In genomic region chr11:37046671-37047070, GRCm38 (mm10) we compare ENCODE assay signal across 9 mouse cellular contexts.
DNase-seq lines count a peak whose midpoint lies in the region; ATAC-seq and TF ChIP-seq lines count a peak whose summit lies in the region.
"Had no signal": no experiment of that assay in that cellular context is flagged by ENCODE, and none has a peak within 500 bp of the region (broad histone marks: within the 10 kb centered on the region; RNA-seq: fewer than 3 reads in every experiment).

No protein-coding gene starts in this region.

- H3K9me3 ChIP-seq in hindbrain, postnatal 0 days (ENCODE audit: low read length), result no peaks in the 10 kb centered on the region
- no peaks in the 10 kb centered on the region for H3K9me3 ChIP-seq in hindbrain, embryonic 16.5 days (ENCODE audit: control insufficient read depth, low read length)
- no peaks in the 10 kb centered on the region for H3K9me3 ChIP-seq in ES-E14 (ENCODE audit: control insufficient read depth, insufficient read depth, low read depth, low read length)
- H3K9me3 ChIP-seq: megakaryocyte, embryonic 14.5 days had no signal

- no peaks in the 10 kb centered on the region for H3K36me3 ChIP-seq in hindbrain, postnatal 0 days (ENCODE audit: insufficient read depth, low read length)
- no peaks in the 10 kb centered on the region for H3K36me3 ChIP-seq in hindbrain, embryonic 16.5 days (ENCODE audit: control insufficient read depth, insufficient read depth, low read length)
- no peaks in the 10 kb centered on the region for H3K36me3 ChIP-seq in ES-E14 (ENCODE audit: control insufficient read depth, insufficient read depth, low read length, poor library complexity, severe bottlenecking)

- no peak overlapping the region for H3K9ac ChIP-seq in hindbrain, postnatal 0 days (replicated peaks; ENCODE audit: low read length)
- H3K9ac ChIP-seq in hindbrain, embryonic 16.5 days (ENCODE audit: low read depth, low read length), result no peak overlapping the region
- no peak overlapping the region for H3K9ac ChIP-seq in ES-E14 (ENCODE audit: insufficient read depth, low read depth, low read length, poor library complexity, severe bottlenecking)

- TF ChIP-seq CTCF in hindbrain, postnatal 0 days (IDR thresholded peaks at IDR 0.05; ENCODE audit: low read depth), result peak; percentile 59

- DNase-seq in hindbrain, postnatal 0 days (ENCODE audit: low spot score), result no peak
- peak; percentile 13 for DNase-seq in 3T3-L1 (ENCODE audit: low read depth, low spot score)
- peak; percentile 25 for DNase-seq in ES-E14 (ENCODE audit: low read depth, low spot score)
- DNase-seq in cerebellum, postnatal 4 days (ENCODE audit: low spot score in 2 of 2), result peak; percentile 19 to 32
- DNase-seq in right cerebral cortex, adult 2 months (ENCODE audit: low spot score in 2 of 2), result peak; percentile 11 to 18

- no peak for ATAC-seq in hindbrain, postnatal 0 days
- ATAC-seq in hindbrain, embryonic 16.5 days, result no peak
- ATAC-seq in megakaryocyte-erythroid progenitor cell, adult 5-6 weeks (replicated peaks; ENCODE audit: low FRiP score, low TSS enrichment, poor library complexity, severe bottlenecking), result no peak
- no peak for ATAC-seq in frontal cortex, adult (ENCODE audit: low TSS enrichment)

- H3K27me3 ChIP-seq in hindbrain, postnatal 0 days (ENCODE audit: insufficient read depth, low read length), result no peaks in the 10 kb centered on the region
- no peaks in the 10 kb centered on the region for H3K27me3 ChIP-seq in hindbrain, embryonic 16.5 days (replicated peaks; ENCODE audit: control insufficient read depth, insufficient read depth, low read length)
- H3K27me3 ChIP-seq: megakaryocyte, embryonic 14.5 days had no signal

- in situ Hi-C loops in ES-E14 (cut with MboI; ENCODE audit: low sequenced_read_pairs in 2 of 2, unreplicated experiment in 2 of 2), result no loop called here

- no peaks in the 10 kb centered on the region for H3K4me1 ChIP-seq in hindbrain, postnatal 0 days (ENCODE audit: insufficient read depth, low read length)
- H3K4me1 ChIP-seq in hindbrain, embryonic 16.5 days (ENCODE audit: control insufficient read depth, insufficient read depth, low read depth, low read length), result no peaks in the 10 kb centered on the region
- H3K4me1 ChIP-seq in ES-E14 (ENCODE audit: control insufficient read depth in 2 of 2, insufficient read depth in 2 of 2, low read length in 2 of 2, poor library complexity in 1 of 2), result no peaks in the 10 kb centered on the region
- H3K4me1 ChIP-seq: megakaryocyte, embryonic 14.5 days had no signal

- no peak overlapping the region for H3K27ac ChIP-seq in hindbrain, postnatal 0 days
- no peak overlapping the region for H3K27ac ChIP-seq in hindbrain, embryonic 16.5 days (ENCODE audit: low read depth, low read length)
- no peak overlapping the region for H3K27ac ChIP-seq in ES-E14 (ENCODE audit: insufficient read depth, low read depth, low read length, poor library complexity, severe bottlenecking)

- 61% methylated on average over 5 of the region's 5 CpGs for WGBS in hindbrain, postnatal 0 days
- WGBS in hindbrain, embryonic 16.5 days, result 70% methylated on average over 5 of the region's 5 CpGs

- H3K4me2 ChIP-seq in hindbrain, postnatal 0 days (ENCODE audit: low read depth, low read length), result no peak overlapping the region
- no peak overlapping the region for H3K4me2 ChIP-seq in hindbrain, embryonic 16.5 days (ENCODE audit: low read length)

- no peak overlapping the region for H3K4me3 ChIP-seq in hindbrain, postnatal 0 days (ENCODE audit: low read length)
- no peak overlapping the region for H3K4me3 ChIP-seq in hindbrain, embryonic 16.5 days (ENCODE audit: low read length)
- no peak overlapping the region for H3K4me3 ChIP-seq in ES-E14 (ENCODE audit: insufficient read depth in 1 of 2, low read depth in 1 of 2, low read length in 2 of 2, poor library complexity in 1 of 2, severe bottlenecking in 1 of 2)
- H3K4me3 ChIP-seq: megakaryocyte, embryonic 14.5 days had no signal

TF ChIP-seq in ES-E14, 5 proteins besides CTCF, POLR2A, EP300 and RAD21:
- TF ChIP-seq CHD2 (IDR thresholded peaks at IDR 0.05; ENCODE audit: low read depth, low read length), result no peak
- no peak for TF ChIP-seq ZNF384 (IDR thresholded peaks at IDR 0.05; ENCODE audit: low read depth, low read length)
- TF ChIP-seq ZC3H11A (IDR thresholded peaks at IDR 0.05; ENCODE audit: borderline replicate concordance, low read depth, low read length), result peak; percentile 48
